8 mouse cellular contexts compared by ENCODE assay signal in the genomic region with DNA sequence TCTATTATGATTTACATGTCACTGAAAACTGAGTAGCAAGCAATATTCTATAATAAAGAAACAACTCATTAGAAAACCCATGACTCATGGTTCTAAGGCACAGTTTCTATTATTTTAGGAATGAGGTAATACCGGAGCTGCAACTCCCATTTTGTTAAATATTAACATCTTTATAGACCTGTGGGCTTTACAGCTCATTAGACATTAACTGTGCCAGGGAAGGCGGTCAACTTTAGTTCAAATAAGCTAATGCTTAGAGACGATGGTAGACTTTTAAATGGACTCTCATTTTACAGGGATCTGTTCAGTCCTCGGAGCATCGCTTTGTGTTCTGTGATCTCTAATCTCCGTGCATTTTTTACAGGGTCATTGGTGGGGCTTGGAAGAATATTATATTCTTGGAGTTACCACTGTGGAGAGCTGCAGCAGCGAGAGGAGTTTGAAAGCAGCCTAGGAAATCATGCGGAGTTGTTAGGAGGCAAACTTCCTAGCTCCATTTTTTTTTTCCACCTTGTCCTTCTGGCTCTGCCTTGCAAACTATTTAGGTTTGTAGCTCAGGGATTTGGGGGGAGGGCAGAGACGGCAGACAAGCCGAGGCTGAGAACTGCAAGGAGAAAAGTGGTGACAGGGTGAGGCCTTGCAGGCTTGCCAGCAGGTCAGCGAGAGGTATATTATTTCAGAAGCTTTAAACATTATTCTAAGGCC.
DNase-seq lines count a peak whose midpoint lies in the region; ATAC-seq lines count a peak whose summit lies in the region.

No protein-coding gene starts in this region.

- peaks cover 14% of the 10 kb centered on the region for H3K4me1 ChIP-seq in heart, embryonic 16.5 days (ENCODE audit: control insufficient read depth, insufficient read depth, low read length)
- H3K4me1 ChIP-seq in neural tube, embryonic 13.5 days (replicated peaks), result peaks cover 17% of the 10 kb centered on the region

- peak; percentile 6 to 13 for DNase-seq in cerebellum, postnatal 14 days
- no peak for DNase-seq in cerebellum, adult 8-10 months
- DNase-seq in embryo, embryonic 10 days (ENCODE audit: low spot score), result peak; percentile 50
- peak; percentile 41 to 62 for DNase-seq in kidney, postnatal 4 days
- no peak for DNase-seq in spleen, adult 18-20 months
- no peak for DNase-seq in thymus, postnatal 10 days (ENCODE audit: low spot score in 2 of 2)

- 26% methylated on average over 11 of the region's 11 CpGs for WGBS in heart, embryonic 16.5 days
- WGBS in neural tube, embryonic 13.5 days, result 16% methylated on average over 11 of the region's 11 CpGs

- H3K27me3 ChIP-seq in heart, embryonic 16.5 days (ENCODE audit: control insufficient read depth, insufficient read depth, low read length), result no peaks in the 10 kb centered on the region
- no peaks in the 10 kb centered on the region for H3K27me3 ChIP-seq in neural tube, embryonic 13.5 days

- no peaks in the 10 kb centered on the region for H3K9me3 ChIP-seq in heart, embryonic 16.5 days (replicated peaks; ENCODE audit: control insufficient read depth, low read length)
- no peaks in the 10 kb centered on the region for H3K9me3 ChIP-seq in neural tube, embryonic 13.5 days

- H3K4me3 ChIP-seq in heart, embryonic 16.5 days (ENCODE audit: low read length), result peak overlapping the region; percentile 17; the same call in 1 of the 2 replicates
- no peak overlapping the region for H3K4me3 ChIP-seq in neural tube, embryonic 13.5 days

- no peaks in the 10 kb centered on the region for H3K36me3 ChIP-seq in heart, embryonic 16.5 days (ENCODE audit: control insufficient read depth, insufficient read depth)
- no peaks in the 10 kb centered on the region for H3K36me3 ChIP-seq in neural tube, embryonic 13.5 days

- H3K27ac ChIP-seq in heart, embryonic 16.5 days (ENCODE audit: low read length), result peak overlapping the region; percentile 89
- peak overlapping the region; percentile 33 for H3K27ac ChIP-seq in neural tube, embryonic 13.5 days (replicated peaks)

- H3K4me2 ChIP-seq in heart, embryonic 16.5 days (ENCODE audit: low read depth, low read length), result peak overlapping the region; percentile 56
- peak overlapping the region; percentile 44 for H3K4me2 ChIP-seq in neural tube, embryonic 13.5 days

- peak overlapping the region; percentile 44; the same call in 1 of the 2 replicates for H3K9ac ChIP-seq in heart, embryonic 16.5 days (ENCODE audit: low read length)
- no peak overlapping the region for H3K9ac ChIP-seq in neural tube, embryonic 13.5 days

- ATAC-seq in heart, embryonic 16.5 days (replicated peaks; ENCODE audit: extremely low read depth, insufficient read depth, low FRiP score), result peak; percentile 67
- no peak for ATAC-seq in neural tube, embryonic 13.5 days (ENCODE audit: low read depth)

Comparison
In these comparisons a context has a peak if more than half of its experiments do, and no peak if none do; other contexts are left out.
1. DNase-seq: peak in cerebellum, postnatal 14 days (2 of 2), embryo, embryonic 10 days (single experiment) and kidney, postnatal 4 days (2 of 2); none in cerebellum, adult 8-10 months (single experiment), spleen, adult 18-20 months (0 of 2) and thymus, postnatal 10 days (0 of 2).